Mouse (Mus musculus) MEL (cell line): ENCODE results near the gene Psmd9.

Experiments
- CHD2 ChIP-seq: IDR thresholded peaks from 2 replicates; pipeline ENCODE4 v1.6.1; 2011; ENCODE audit warnings: low read length, improper control_type of control experiment
- CTCF ChIP-seq, 3 experiments: IDR thresholded peaks in 2 of 3; conservative IDR thresholded peaks in 1 of 3; 2 replicates each; pipeline ENCODE4 v1.5.1; 2011 to 2012; ENCODE audit warnings: low read length in 3 of 3, low read depth in 2 of 3, mild to moderate bottlenecking in 2 of 3, improper control_type of control experiment in 1 of 3, inconsistent platforms in 1 of 3, mixed read lengths in 1 of 3, moderate library complexity in 1 of 3; ENCODE audit not compliant: control insufficient read depth in 1 of 3, insufficient read depth in 1 of 3, poor library complexity in 1 of 3, severe bottlenecking in 1 of 3
- EP300 ChIP-seq, 2 experiments: IDR thresholded peaks; 2 replicates each; pipeline ENCODE4 v1.6.1; 2011; ENCODE audit warnings: improper control_type of control experiment in 2 of 2, low read length in 2 of 2, low read depth in 1 of 2, mild to moderate bottlenecking in 1 of 2
- HCFC1 ChIP-seq: IDR thresholded peaks from 2 replicates; pipeline ENCODE4 v1.6.1; 2012; ENCODE audit warnings: low read depth, mild to moderate bottlenecking, inconsistent platforms, low read length, improper control_type of control experiment, moderate library complexity
- MAX ChIP-seq: IDR thresholded peaks from 2 replicates; pipeline ENCODE4 v1.6.1; 2011; ENCODE audit warnings: low read length, improper control_type of control experiment
- MEF2A ChIP-seq: IDR thresholded peaks from 2 replicates; pipeline ENCODE4 v1.6.1; 2014; ENCODE audit warnings: low read depth, mild to moderate bottlenecking, inconsistent platforms, low read length, improper control_type of control experiment; ENCODE audit not compliant: poor library complexity, insufficient replicate concordance, severe bottlenecking; ENCODE audit errors: extremely low read depth
- USF1 ChIP-seq: IDR thresholded peaks from 2 replicates; pipeline ENCODE4 v1.6.1; 2014; ENCODE audit warnings: low read depth, mild to moderate bottlenecking, inconsistent platforms, low read length, improper control_type of control experiment, moderate library complexity
- ZC3H11A ChIP-seq: IDR thresholded peaks from 2 replicates; pipeline ENCODE4 v1.6.1; 2012; ENCODE audit warnings: low read depth, mild to moderate bottlenecking, inconsistent platforms, low read length, improper control_type of control experiment

DNA sequence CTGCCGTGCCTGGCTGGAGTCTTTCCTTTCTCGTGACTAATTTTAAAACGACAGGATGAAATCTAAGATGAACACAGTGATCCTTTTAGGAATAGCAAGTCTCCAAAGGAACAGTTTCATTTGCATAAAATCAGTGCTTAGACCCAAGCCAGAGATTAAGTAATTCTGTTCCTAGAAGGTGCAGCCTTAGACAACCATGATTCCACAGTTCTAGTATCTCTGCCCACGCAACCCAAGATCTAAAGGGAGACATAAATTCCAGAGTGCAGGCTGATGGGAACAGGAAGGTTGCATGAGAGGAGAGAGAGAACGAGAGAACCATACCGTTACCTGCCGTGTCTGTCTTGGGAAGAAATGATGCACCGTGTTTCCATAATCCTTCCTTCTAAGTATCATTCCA lies 91.5 kb downstream of the Psmd9 start:
- TF ChIP-seq CTCF (IDR thresholded peaks at IDR 0.05 in 2 of 3, conservative IDR thresholded peaks at IDR 0.05 in 1 of 3; ENCODE audit: control insufficient read depth in 1 of 3, insufficient read depth in 1 of 3, low read depth in 2 of 3, low read length in 3 of 3, poor library complexity in 1 of 3, severe bottlenecking in 1 of 3) (no peak), USF1 (no peak), MEF2A (no peak), MAX (no peak), CHD2 (no peak), HCFC1 (no peak), ZC3H11A (no peak), EP300 (IDR thresholded peaks at IDR 0.05; ENCODE audit: low read depth in 1 of 2, low read length in 2 of 2) (no peak)
